Mouse (Mus musculus) stomach, postnatal 0 days (tissue): ENCODE results near the gene Ampd2. TPM values are rescaled to one million over a fixed set of nuclear protein-coding genes. Genes with fewer than 3 reads are reported as not detected.
A peak's percentile ranks its signal among the peaks of the same experiment; 100 is the strongest.

ENCODE experiments used
- ATAC-seq: fragments of 200-750 bp; cut with Nextera tagmentation; 2 replicates; pipeline ENCODE4 v1.8.0; 2017; ENCODE audit not compliant: low FRiP score, low TSS enrichment
- DNase-seq: peaks from one replicate; pipeline ENCODE4 v3.0.0-alpha.2; 2016; ENCODE audit warnings: low spot score
- H3K27ac ChIP-seq: fragments of 300-500 bp; sonication (generic); replicated peaks from 2 replicates; pipeline ENCODE4 v1.5.1; 2014; ENCODE audit warnings: mild to moderate bottlenecking, control low read depth
- H3K27me3 ChIP-seq: fragments of 300-500 bp; sonication (generic); 2 replicates; pipeline ENCODE4 v1.6.1; 2014; ENCODE audit warnings: low read length; ENCODE audit not compliant: control insufficient read depth, insufficient read depth
- H3K36me3 ChIP-seq: fragments of 300-500 bp; sonication (generic); 2 replicates; pipeline ENCODE4 v1.6.1; 2014; ENCODE audit warnings: low read length, mixed read lengths; ENCODE audit not compliant: control insufficient read depth, insufficient read depth
- H3K4me1 ChIP-seq: fragments of 300-500 bp; sonication (generic); replicated peaks from 2 replicates; pipeline ENCODE4 v1.6.1; 2014; ENCODE audit warnings: antibody characterized with exemption; ENCODE audit not compliant: control insufficient read depth, insufficient read depth
- H3K4me2 ChIP-seq: fragments of 300-500 bp; sonication (generic); replicated peaks from 2 replicates; pipeline ENCODE4 v1.6.1; 2014; ENCODE audit warnings: low read depth, mild to moderate bottlenecking, control low read depth, moderate library complexity
- H3K4me3 ChIP-seq: fragments of 300-500 bp; sonication (generic); 2 replicates; pipeline ENCODE4 v1.5.1; 2014; ENCODE audit warnings: low read depth, low read length, control low read depth
- H3K9ac ChIP-seq: fragments of 300-500 bp; sonication (generic); 2 replicates; pipeline ENCODE4 v1.6.1; 2014; ENCODE audit warnings: mild to moderate bottlenecking, low read length, control low read depth, mixed read lengths
- H3K9me3 ChIP-seq: fragments of 300-500 bp; sonication (generic); 2 replicates; pipeline ENCODE4 v1.6.1; 2016; ENCODE audit warnings: low read length; ENCODE audit not compliant: control insufficient read depth
- CTCF ChIP-seq: IDR thresholded peaks from 2 replicates; pipeline ENCODE4 v1.5.1; 2016; ENCODE audit warnings: antibody characterized with exemption, low read depth, mild to moderate bottlenecking, moderate library complexity
- EP300 ChIP-seq: optimal IDR thresholded peaks from 2 replicates; pipeline ENCODE3; 2016; ENCODE audit warnings: antibody characterized with exemption
- WGBS: fragments of 180-500 bp; shearing (Covaris S2); extraction: QIAGEN DNeasy Blood & Tissue Kit; methylation state at CpG from one replicate; pipeline ENCODE4 v1.1.7; 2014; 5-methylcytosine and 5-hydroxymethylcytosine counted together
- polyA plus RNA-seq: library from polyadenylated mRNA; unstranded; fragments of >200 nt; fragmentation: Nextera tagmentation; extraction: Ambion mirVana; gene quantifications from 2 replicates; pipeline ENCODE4 v1.2.1, GENCODE M21; 2015

Ampd2 gene
- polyA plus RNA-seq, 1 experiment from 2014 or later: 20.2 TPM

DNA sequence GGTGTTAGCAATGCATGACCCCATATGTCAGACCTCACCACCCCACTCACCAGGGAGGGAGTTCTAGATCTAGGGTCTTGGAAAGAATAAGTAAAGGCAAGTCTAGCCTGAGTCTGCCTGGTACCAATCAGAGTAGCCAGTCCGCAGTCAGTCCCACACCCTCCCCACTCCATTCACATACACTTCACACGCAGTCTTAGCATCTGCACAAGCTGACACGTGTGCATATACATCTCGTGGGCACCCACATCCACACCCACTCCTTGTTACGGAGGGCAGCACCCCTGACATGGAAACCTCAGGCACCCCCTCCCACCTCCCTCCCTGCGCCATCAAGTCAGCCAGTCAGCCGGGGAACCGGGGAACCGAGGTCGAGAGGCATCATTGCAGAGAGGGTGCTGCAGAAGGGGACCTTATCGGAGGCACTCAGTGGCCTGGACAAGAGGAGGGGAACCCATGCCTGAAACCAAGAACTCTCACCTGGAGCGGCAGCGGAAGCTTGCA, 1.6 kb downstream of the Ampd2 start:
- Histone ChIP-seq H3K36me3 (no peaks in the 10 kb centered on the region), H3K9me3 (no peaks in the 10 kb centered on the region), H3K4me1 (peaks cover 4% of the 10 kb centered on the region; the same call in 1 of the 2 replicates), H3K27me3 (no peaks in the 10 kb centered on the region), H3K4me2 (peak overlapping the region; percentile 100), H3K27ac (peak overlapping the region; percentile 56; the same call in 1 of the 2 replicates), H3K4me3 (peak overlapping the region; percentile 65), H3K9ac (peak overlapping the region; percentile 67)
- TF ChIP-seq CTCF (no peak), EP300 (no peak)
- 10% methylated on average over 13 of the region's 13 CpGs for WGBS
- DNase-seq (no peak), ATAC-seq (no peak)

DNA sequence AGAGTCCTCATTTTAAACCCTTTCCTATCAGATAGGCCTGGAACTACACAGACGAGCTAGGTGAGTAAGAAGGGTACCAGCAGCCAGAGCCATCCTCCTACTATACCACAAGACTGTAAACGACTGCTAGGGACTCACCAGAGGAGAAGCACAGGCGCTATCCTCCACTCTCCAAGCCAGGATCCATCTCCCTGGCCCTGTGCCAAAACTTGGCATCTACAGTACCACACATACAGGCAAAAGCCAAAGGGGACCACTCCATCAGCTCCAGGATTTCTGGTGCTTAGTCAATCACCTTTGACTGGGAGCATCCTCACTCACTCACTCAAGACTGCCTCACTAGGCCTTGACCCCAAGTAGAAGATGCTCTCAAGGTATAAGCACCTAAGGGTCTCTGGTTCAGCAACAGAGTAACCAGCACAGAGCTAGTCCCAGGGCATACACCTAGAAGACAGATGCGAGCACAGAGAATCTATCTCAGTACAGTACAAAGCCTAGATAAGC, 2.5 kb downstream of the Ampd2 start:
- Histone ChIP-seq H3K9ac (no peak overlapping the region; the same call in 1 of the 2 replicates), H3K4me1 (peaks cover 4% of the 10 kb centered on the region; the same call in 1 of the 2 replicates), H3K36me3 (0 out of 2 replicates have a peak, but pooled peaks cover under 1% of the 10 kb centered on the region), H3K4me3 (no peak overlapping the region), H3K27me3 (no peaks in the 10 kb centered on the region), H3K9me3 (no peaks in the 10 kb centered on the region), H3K27ac (no peak overlapping the region), H3K4me2 (no peak overlapping the region; the same call in 1 of the 2 replicates)
- 61% methylated on average over 4 of the region's 4 CpGs for WGBS
- DNase-seq: no peak
- no peak for TF ChIP-seq EP300
- no peak for TF ChIP-seq CTCF
- ATAC-seq: no peak

DNA sequence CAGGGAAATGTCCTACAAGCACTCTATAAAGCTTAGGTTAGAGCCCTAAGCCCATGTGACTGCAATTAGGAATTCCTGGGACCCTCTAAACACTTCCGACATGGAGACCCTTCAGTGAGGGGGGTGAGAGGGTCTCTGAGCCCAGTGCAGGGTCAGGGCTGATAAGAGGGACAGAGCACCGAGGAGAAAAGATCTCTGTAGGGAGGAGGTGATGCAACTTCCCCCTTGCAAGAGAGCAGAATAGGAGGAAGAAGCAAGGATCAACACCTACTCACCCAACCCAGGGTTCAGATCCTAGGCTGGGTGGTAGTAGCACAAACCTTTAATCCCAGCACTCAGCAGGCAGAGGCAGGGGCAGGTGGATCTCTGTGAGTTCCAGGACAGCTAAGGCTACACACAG, 3.3 kb downstream of the Ampd2 start:
- H3K27me3 ChIP-seq: no peaks in the 10 kb centered on the region
- no peak for TF ChIP-seq CTCF
- no peak for TF ChIP-seq EP300
- H3K27ac ChIP-seq: no peak overlapping the region
- H3K9ac ChIP-seq: no peak overlapping the region
- H3K4me1 ChIP-seq: peaks cover 4% of the 10 kb centered on the region; the same call in 1 of the 2 replicates
- H3K9me3 ChIP-seq: no peaks in the 10 kb centered on the region
- ATAC-seq (no peak), DNase-seq (no peak)
- H3K4me2 ChIP-seq: no peak overlapping the region; the same call in none of the 2 replicates
- no peak overlapping the region for H3K4me3 ChIP-seq
- 49% methylated on average over 2 of the region's 2 CpGs for WGBS
- H3K36me3 ChIP-seq: peaks cover 4% of the 10 kb centered on the region; the same call in 1 of the 2 replicates

DNA sequence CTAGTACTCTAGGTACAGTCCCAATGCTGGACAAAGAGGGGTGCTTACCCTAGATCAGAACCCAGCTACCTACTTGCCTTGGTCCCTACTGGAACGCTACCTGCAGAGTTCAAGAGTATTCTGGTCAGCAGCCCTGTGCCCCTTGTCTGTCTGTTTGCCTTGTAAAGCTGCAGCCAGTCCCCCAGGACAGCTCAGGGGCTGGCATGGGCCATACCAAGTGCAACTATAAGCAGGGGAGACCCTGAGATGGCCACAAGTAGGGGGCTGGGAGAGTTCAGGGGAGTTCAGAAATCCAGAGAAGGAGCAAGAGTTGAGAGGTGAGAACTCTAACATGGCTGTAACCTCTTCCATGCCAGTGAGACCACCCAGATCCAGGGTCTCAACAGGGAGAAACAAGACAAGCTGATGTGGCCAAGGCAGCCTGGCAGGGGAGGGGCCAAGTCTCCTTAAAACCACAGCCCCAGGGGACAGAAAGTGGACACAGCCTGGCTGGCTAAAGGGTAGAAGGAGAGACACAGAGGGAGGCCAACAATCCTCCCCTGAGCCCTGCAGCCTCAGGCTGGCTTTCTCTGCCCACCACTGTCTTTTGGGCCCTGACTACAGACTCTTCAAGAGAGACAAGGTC, 4.1 kb downstream of the Ampd2 start:
- Histone ChIP-seq H3K4me3 (no peak overlapping the region), H3K4me1 (peaks cover 4% of the 10 kb centered on the region; the same call in 1 of the 2 replicates), H3K27ac (no peak overlapping the region), H3K9ac (no peak overlapping the region), H3K9me3 (no peaks in the 10 kb centered on the region), H3K36me3 (peaks cover 7% of the 10 kb centered on the region), H3K4me2 (peak overlapping the region; percentile 8; the same call in 1 of the 2 replicates), H3K27me3 (no peaks in the 10 kb centered on the region)
- DNase-seq (no peak), ATAC-seq (no peak)
- TF ChIP-seq EP300 (no peak), CTCF (no peak)
- WGBS: 68% methylated on average over 1 of the region's 1 CpGs

DNA sequence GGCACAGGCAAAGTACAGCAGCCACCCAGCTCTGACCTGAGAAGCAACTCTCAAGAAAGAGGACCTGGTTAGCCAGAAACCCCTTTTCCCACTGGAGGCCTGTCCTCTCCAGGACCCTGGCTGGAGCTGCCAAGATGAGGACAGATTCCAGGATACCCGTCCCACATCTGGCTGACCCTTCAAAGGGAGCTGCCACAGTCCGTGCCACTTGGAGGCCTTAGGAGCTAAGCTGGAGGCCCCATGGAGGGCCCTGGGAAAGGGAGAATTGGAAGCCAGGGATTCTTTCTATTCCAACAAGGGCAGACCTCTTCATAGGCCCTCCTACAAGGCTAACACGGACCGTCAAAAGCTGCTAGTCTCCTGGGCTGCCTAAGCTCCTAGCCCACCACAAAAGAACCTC, 4.8 kb downstream of the Ampd2 start:
- TF ChIP-seq CTCF (no peak), EP300 (no peak)
- 0 out of 2 replicates have a peak overlapping the region, but pooled peaks have one; percentile 8 for H3K4me2 ChIP-seq

DNA sequence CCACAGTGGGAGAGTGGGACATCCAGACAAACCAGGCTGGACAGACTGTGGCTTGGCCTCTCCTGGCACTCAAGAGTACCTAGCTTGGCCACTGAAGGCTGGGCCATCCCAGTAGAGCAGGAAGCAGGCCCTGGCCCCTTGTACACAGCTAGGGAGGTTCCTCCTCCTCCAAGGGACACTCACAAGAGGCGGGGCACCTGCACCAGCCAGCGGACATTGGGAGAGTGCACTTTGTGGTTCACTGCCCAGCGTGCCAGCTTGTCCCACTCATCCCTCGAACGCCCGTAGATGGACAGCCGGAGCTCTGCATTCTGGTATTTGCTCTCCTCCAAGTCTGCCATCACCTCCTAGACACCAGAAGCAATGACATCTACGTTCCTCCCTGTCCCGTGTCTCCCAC, 9.6 kb downstream of the Ampd2 start:
- Histone ChIP-seq H3K27me3 (no peaks in the 10 kb centered on the region), H3K4me2 (no peak overlapping the region), H3K9ac (no peak overlapping the region), H3K27ac (no peak overlapping the region), H3K4me3 (no peak overlapping the region), H3K9me3 (no peaks in the 10 kb centered on the region), H3K36me3 (peaks cover 18% of the 10 kb centered on the region), H3K4me1 (no peaks in the 10 kb centered on the region)
- WGBS: 94% methylated on average over 9 of the region's 9 CpGs
- DNase-seq (no peak), ATAC-seq (no peak)
- TF ChIP-seq CTCF: no peak
- TF ChIP-seq EP300: no peak

More for the DNA sequence above, 4.8 kb downstream of the Ampd2 start:
- no peak for DNase-seq
- WGBS: 47% methylated on average over 4 of the region's 4 CpGs
- no peak overlapping the region for H3K4me3 ChIP-seq
- no peak for ATAC-seq
- H3K27ac ChIP-seq: no peak overlapping the region
- H3K9ac ChIP-seq: no peak overlapping the region
- no peaks in the 10 kb centered on the region for H3K9me3 ChIP-seq
- peaks cover 4% of the 10 kb centered on the region; the same call in 1 of the 2 replicates for H3K4me1 ChIP-seq
- no peaks in the 10 kb centered on the region for H3K27me3 ChIP-seq
- peaks cover 11% of the 10 kb centered on the region for H3K36me3 ChIP-seq
